Mouse (Mus musculus): ENCODE measurements around the gene Zcrb1.
"Not testable (repeated sequence)": the region's sequence is repeated elsewhere in the genome, so short reads cannot be mapped to it uniquely, and the experiment has no call there.

Gene Zcrb1

DNA sequence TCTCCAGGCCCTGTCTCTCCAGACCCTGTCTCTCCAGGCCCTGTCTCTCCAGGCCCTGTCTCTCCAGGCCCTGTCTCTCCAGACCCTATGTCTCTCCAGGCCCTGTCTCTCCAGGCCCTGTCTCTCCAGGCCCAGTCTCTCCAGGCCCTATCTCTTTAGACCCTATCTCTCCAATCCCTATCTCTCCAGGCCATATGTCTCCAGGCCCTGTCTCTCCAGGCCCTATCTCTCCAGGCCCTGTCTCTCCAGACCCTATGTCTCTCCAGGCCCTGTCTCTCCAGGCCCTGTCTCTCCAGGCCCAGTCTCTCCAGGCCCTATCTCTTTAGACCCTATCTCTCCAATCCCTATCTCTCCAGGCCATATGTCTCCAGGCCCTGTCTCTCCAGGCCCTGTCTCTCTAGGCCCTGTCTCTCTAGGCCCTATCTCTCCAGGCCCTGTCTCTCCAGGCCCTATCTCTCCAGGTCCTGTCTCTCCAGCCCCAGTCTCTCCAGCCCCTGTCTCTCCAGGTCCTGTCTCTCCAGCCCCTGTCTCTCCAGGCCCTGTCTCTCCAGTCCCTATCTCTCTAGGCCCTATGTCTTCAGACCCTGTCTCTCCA is 25.5 kb downstream of the Zcrb1 start:
- not testable (repeated sequence) for ATAC-seq (ENCODE audit: insufficient number of reproducible peaks, low FRiP score, low TSS enrichment)

DNA sequence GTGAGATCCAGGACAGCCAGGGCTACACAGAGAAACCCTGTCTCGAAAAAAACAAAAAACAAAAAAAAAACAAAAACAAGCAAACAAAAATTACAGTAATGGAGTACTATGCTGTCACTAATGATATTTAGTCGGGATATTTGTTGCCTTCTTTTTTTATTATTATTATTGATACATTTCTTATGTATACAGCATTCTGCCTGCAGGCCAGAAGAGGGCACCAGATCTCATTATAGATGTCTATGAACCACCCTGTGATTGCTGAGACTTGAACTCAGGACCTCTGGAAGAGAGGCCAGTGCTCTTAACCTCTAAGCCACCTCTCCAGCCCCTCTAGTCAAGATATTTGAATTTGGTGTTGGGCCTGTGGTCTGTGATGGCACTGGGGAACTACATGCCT is 26.3 kb downstream of the Zcrb1 start:
- ATAC-seq (ENCODE audit: insufficient number of reproducible peaks, low FRiP score, low TSS enrichment) = no peak

DNA sequence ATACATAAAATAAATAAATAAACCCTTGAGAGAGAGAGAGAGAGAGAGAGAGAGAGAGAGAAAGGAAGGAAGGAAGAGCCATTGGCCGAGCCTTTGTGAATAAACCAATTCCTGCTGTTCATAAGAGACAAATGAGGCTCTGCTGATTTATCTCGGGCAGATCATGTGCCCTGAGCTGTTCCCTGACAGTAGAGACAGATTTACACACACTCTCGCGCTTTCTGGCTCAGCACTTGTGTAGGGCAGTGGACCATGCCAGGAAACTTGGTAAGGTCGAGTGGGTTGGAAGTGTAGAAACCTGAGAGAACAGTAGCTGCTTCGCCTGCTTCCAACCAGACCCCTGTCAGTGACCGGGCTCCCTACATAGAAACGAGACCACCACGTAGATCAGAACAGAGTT is 29.6 kb downstream of the Zcrb1 start:
- no peak for ATAC-seq (ENCODE audit: insufficient number of reproducible peaks, low FRiP score, low TSS enrichment)

DNA sequence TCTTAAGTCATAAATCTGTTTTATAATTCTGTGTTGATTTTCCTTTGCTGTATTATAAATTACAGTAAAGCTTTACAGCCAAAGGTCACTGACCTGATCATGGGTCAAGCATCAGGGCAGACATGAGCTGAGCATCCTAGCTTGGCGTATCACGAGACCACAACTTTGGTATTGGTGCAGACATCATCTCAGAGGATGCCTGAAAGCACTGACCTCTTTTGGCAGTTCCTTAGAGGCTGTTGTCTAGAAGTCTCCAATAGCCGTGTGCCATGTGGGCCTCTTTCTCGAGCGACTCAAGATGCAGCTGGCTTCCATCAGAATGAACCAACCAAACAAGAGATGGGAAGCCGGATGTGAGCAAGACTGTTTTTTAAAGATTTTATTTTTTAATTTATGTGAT is 32.6 kb downstream of the Zcrb1 start:
- ATAC-seq (ENCODE audit: insufficient number of reproducible peaks, low FRiP score, low TSS enrichment) = no peak

DNA sequence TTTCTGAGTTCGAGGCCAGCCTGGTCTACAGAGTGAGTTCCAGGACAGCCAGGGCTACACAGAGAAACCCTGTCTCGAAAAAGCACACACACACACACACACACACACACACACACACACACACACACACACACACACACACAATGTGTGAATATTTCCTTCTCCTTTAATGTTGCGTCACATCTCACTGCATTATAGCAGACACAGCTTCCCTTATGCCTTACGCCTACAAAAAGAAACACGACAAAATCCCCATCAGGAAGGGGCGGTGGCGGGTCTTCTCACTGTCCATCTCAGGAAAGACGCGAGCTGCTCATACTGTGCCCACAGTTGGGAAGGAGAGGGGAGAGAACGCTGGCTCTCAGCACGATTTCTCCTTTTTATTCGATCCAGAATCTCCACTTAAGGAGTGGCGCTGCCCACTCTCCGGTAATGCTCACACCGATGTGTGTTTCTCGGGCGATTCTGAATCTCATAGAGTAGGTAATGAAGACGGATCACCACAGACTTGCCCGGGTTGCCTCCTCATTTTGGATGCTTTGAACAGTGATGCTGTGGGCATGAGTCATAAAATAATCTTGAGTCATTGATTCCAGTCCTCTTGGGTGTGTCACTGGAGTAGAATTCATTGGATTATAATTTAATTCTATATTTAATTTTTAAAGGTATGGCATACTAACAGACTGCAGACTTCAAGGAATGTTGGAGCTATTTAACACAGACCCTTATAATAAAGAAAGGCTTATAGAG is 39.6 kb downstream of the Zcrb1 start:
- ATAC-seq (ENCODE audit: insufficient number of reproducible peaks, low FRiP score, low TSS enrichment) = no peak

DNA sequence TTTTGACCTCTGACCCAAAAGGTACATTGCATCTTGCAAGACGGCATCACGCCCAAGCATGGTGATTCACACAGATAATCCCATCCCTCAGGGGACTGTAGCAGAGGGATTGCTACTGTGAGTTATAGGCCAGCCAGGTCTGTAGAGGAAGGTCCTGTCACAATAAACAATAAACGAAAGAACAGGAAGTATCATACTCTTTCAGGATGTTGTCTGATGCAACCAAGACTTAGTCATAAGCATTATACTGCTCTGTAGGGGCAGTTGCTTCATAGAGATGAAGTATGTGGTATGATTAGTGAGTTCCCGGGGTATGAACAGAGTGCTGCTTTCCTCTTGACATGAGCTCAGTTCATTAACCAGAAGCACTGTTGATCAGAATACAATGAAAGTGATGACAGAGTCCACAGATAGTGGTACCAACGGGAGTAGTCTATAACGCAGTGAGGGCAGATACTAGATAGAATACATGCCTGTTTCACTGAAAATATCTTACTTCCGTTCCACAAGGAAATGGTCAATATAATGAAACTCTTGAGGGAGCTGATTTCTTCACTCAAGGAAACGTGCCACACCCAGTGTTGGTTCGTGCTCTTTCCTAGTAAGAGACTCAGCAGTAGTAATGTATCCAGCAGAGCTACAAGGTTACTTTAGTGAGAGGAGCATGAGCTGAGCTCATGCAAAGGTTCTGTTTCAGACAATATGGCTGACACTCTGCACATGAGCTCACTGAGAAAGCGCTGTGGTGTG is 57.3 kb downstream of the Zcrb1 start:
- ATAC-seq (ENCODE audit: insufficient number of reproducible peaks, low FRiP score, low TSS enrichment) = no peak

DNA sequence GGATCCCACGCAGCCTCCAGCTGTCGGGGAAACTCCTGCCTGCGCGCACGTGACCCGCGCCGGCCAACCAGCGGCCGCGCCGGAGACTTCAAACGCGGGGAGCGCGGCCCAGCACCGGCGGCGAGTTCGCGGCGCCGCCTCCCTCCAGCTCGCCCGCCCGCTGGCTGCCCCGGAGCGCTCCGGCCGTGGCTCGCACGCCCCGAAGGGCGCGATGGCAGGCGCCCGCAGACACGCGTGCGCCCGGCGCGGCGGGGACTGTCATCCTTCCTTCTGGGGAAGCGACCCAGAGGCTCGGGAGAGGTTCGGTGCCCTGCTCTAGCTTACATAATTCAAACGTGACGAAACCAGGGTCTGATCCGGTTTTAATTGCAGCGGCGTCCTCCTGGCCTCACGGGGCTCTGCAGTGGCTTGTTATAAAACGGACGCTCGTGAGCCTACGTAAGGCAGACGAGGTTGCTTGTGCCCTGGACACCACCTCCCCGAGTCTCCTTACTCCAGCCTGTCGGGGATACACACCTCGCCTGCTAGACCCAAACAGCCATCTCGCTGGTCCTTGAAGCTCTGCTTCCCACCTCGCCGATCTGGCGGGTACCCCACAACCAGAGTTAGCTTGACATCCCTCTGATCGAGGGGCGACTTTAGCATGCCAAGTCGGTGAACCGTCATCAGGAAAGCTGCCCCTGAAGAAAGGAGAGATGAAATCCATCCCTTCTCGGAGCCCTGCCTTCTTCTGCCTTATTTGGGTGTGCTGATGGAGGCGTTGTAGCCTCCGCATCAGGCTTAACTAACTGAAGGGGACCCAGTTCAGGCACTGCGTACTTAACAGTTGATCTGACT is 61.0 kb downstream of the Zcrb1 start, which contains the start of gene Yaf2:
Gene Yaf2 (minus strand): TSS at position 11 of the 837 bp plus-strand sequence.
- ATAC-seq (ENCODE audit: insufficient number of reproducible peaks, low FRiP score, low TSS enrichment) = peak; percentile 87

DNA sequence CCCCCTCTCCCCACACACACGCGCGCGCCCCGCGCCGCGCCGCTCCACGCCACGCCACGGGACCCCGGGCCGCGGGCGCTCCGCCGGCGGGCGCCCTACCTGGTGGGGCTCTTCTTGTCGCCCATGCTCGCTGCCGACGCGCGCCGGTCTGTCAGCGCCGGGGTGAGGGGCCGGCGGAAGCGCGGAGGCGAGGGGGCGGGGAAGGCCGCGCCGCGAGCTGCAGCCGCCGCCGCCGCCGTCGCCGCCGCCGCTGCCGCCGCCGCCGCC is 61.5 kb downstream of the Zcrb1 start:
- no peak for ATAC-seq (ENCODE audit: insufficient number of reproducible peaks, low FRiP score, low TSS enrichment)

Data from cerebellum, adult (tissue).